Mouse (Mus musculus) forebrain, embryonic 11.5 days (tissue): ENCODE results near the gene Gm29735. TPM values are rescaled to one million over a fixed set of nuclear protein-coding genes. Genes with fewer than 3 reads are reported as not detected.
"Not testable (repeated sequence)": the region's sequence is repeated elsewhere in the genome, so short reads cannot be mapped to it uniquely, and the experiment has no call there.

Experiments used
- ATAC-seq: fragments of 200-750 bp; cut with Nextera tagmentation; replicated peaks from 2 replicates; pipeline ENCODE4 v1.8.0; 2017; ENCODE audit warnings: moderate TSS enrichment; ENCODE audit not compliant: low FRiP score
- DNase-seq: peaks from one replicate; pipeline ENCODE4 v3.0.0-alpha.2; 2017; ENCODE audit warnings: low spot score
- H3K27ac ChIP-seq: fragments of 300-500 bp; sonication (generic); 2 replicates; pipeline ENCODE4 v1.5.1; 2014; ENCODE audit warnings: low read depth, low read length
- H3K27me3 ChIP-seq: fragments of 300-500 bp; sonication (generic); 2 replicates; pipeline ENCODE4 v1.6.1; 2014; ENCODE audit warnings: mild to moderate bottlenecking, low read length, mixed read lengths; ENCODE audit not compliant: control insufficient read depth, insufficient read depth
- H3K36me3 ChIP-seq: fragments of 300-500 bp; sonication (generic); 2 replicates; pipeline ENCODE4 v1.6.1; 2014; ENCODE audit warnings: mild to moderate bottlenecking, low read length, moderate library complexity, mixed read lengths; ENCODE audit not compliant: control insufficient read depth, insufficient read depth
- H3K4me1 ChIP-seq: fragments of 300-500 bp; sonication (generic); replicated peaks from 2 replicates; pipeline ENCODE4 v1.6.1; 2014; ENCODE audit warnings: low read length, mixed read lengths; ENCODE audit not compliant: control insufficient read depth, insufficient read depth
- H3K4me2 ChIP-seq: fragments of 300-500 bp; sonication (generic); 2 replicates; pipeline ENCODE4 v1.6.1; 2014; ENCODE audit warnings: low read depth, mild to moderate bottlenecking, low read length, moderate library complexity, mixed read lengths; ENCODE audit not compliant: severe bottlenecking
- H3K4me3 ChIP-seq: fragments of 300-500 bp; sonication (generic); 2 replicates; pipeline ENCODE4 v1.5.1; 2014; ENCODE audit warnings: low read depth, low read length
- H3K9ac ChIP-seq: fragments of 300-500 bp; sonication (generic); 2 replicates; pipeline ENCODE4 v1.6.1; 2014; ENCODE audit warnings: low read length
- H3K9me3 ChIP-seq: fragments of 300-500 bp; sonication (generic); 2 replicates; pipeline ENCODE4 v1.6.1; 2016; ENCODE audit warnings: low read length, mixed read lengths; ENCODE audit not compliant: control insufficient read depth
- WGBS: fragments of 180-500 bp; shearing (Covaris S2); extraction: QIAGEN DNeasy Blood & Tissue Kit; methylation state at CpG from one replicate; pipeline ENCODE4 v1.1.7; 2014; 5-methylcytosine and 5-hydroxymethylcytosine counted together
- polyA plus RNA-seq: library from polyadenylated mRNA; unstranded; fragments of >200 nt; fragmentation: Nextera tagmentation; extraction: Ambion mirVana; gene quantifications from 2 replicates; pipeline ENCODE4 v1.2.1, GENCODE M21; 2014

Gene Gm29735
- polyA plus RNA-seq, 1 experiment from 2014 or later: not detected

DNA sequence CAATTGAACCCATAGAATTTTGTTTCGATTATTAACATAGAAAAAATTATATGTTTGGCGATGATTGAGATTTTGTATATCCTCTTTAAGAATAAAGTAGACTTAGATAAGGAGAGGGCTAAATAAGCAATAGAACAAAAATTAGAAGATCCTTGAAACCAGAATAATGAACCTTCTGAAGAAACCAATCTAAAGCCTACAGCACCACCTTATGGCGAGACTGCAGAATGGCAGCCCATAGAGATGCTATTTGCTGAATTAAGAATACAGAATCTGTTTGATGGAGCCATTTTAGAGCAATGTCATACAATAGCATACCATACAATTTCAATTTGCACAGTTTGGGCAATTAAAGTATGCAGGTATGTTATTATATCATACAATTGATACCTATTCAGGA lies 12.9 kb upstream of the Gm29735 start:
- no peak for DNase-seq
- WGBS: 47% methylated on average over 3 of the region's 3 CpGs
- no peak overlapping the region for H3K9ac ChIP-seq
- no peak overlapping the region for H3K27ac ChIP-seq
- H3K9me3 ChIP-seq: no peaks in the 10 kb centered on the region
- no peak overlapping the region for H3K4me2 ChIP-seq
- no peaks in the 10 kb centered on the region for H3K4me1 ChIP-seq
- H3K27me3 ChIP-seq: no peaks in the 10 kb centered on the region
- no peak overlapping the region for H3K4me3 ChIP-seq
- no peaks in the 10 kb centered on the region for H3K36me3 ChIP-seq
- ATAC-seq: no peak

DNA sequence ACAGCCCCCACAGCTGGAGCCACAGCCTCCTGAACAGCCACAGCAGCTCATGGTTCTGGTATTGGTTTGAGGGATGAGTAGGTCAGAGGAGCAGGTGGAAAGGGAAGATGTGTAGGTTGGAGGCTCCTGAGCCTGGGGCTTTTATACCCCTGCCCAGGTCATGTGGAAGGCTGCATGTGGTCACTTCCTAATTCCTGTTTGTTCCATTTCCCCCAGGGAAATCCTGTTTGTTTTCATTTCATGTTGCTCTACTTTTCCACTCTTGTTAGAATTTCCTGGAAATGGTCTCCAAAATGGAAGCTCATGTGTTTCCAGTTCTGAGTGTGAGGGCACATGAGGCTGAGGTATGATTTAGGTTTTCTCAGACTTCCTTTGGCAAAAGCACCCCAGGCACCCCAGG lies 8.7 kb upstream of the Gm29735 start, which contains the start of gene Gm4553:
Gene Gm4553, minus strand, starts transcription at position 101 of the 400 bp plus-strand sequence.
- H3K9me3 ChIP-seq, H3K4me3 ChIP-seq, H3K27me3 ChIP-seq, H3K9ac ChIP-seq, H3K27ac ChIP-seq, H3K4me1 ChIP-seq, H3K36me3 ChIP-seq, DNase-seq, H3K4me2 ChIP-seq, ATAC-seq: not testable (repeated sequence)

DNA sequence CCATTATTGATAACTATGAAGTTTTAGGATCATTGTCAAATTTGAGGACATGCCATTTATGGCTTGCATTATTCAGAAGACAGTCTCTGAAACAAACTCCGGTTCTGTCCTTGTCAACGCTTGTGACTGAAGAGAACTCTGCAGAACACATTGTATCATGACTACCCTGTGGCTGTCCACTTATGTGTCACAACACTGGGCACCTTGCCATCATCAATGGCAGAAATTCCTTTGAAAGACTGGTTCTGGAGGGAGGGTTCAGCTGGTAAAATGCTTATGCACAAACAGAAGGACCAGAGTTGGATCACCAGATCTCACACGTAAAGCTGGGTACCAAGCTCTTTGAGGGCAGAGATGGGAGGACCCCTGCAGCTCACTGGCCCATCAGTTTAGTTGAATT lies 2.5 kb upstream of the Gm29735 start:
- WGBS: 98% methylated on average over 3 of the region's 3 CpGs
- Histone ChIP-seq H3K9me3 (no peaks in the 10 kb centered on the region), H3K9ac (no peak overlapping the region)

DNA sequence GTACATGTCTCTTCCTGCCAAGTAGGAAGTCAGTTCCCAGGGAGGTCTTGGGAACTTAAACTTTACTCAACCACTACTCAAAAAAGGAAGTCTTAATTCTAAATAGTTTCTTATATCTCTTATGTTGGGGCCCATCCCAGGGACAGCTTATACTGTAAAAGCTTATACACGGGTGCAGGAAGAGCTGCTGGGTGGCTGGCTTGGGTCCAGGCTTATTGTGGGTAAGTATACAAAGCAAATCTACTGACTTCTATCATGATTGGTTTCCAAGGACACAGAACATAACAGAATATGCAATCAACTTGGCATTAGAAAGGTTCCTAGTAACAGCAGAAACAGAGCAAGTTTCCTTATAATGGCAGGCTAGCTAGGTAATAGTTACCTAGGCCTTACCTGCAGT lies 1.6 kb downstream of the Gm29735 start:
- Histone ChIP-seq H3K4me3 (no peak overlapping the region), H3K9ac (no peak overlapping the region), H3K9me3 (no peaks in the 10 kb centered on the region), H3K4me1 (no peaks in the 10 kb centered on the region), H3K27ac (no peak overlapping the region), H3K4me2 (no peak overlapping the region), H3K27me3 (no peaks in the 10 kb centered on the region), H3K36me3 (no peaks in the 10 kb centered on the region)
- ATAC-seq: no peak
- DNase-seq: no peak
- 77% methylated on average over 1 of the region's 1 CpGs for WGBS

More for the DNA sequence above, 2.5 kb upstream of the Gm29735 start:
- no peak overlapping the region for H3K4me2 ChIP-seq
- no peak for ATAC-seq
- H3K4me1 ChIP-seq: no peaks in the 10 kb centered on the region
- no peaks in the 10 kb centered on the region for H3K27me3 ChIP-seq
- H3K36me3 ChIP-seq: no peaks in the 10 kb centered on the region
- no peak for DNase-seq
- H3K27ac ChIP-seq: no peak overlapping the region
- no peak overlapping the region for H3K4me3 ChIP-seq

DNA sequence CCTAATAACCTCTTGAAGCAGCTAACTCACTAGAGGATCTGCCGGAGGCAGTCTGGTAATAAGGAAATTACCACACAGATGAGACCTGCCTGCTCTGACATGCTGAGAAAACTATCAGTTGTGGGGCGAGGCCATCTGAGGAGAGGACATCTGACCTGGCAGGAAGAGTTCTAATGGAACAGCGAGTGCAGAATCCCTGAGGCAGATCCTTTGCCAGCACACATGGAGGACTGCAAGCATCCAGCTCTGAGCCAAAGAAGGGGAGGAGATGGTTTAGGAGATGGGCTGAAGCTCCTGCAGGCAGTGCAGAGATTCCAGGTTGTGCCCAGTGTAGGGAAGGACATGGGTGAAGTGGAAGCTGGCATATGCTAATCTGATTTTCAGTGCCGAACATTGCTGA lies 4.7 kb downstream of the Gm29735 start:
- no peak for DNase-seq

DNA sequence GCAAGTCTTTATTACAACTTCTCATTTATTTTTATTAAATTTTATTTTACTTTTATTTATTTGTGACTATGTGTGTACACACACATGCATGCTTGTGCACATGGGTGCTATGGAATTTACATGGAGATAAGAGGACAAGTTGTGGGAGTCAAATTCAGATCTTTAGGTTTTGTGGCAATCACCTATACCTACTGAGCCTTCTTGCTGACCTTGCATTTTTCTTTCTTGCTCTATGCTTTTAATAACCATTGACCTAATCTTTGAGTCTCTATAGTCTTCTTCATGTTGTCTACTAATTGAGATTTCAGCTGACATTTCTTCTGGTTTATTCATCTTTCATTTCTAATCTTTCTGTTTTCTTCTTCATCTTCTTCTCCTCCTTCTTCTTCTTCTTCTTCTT lies 8.3 kb downstream of the Gm29735 start:
- DNase-seq (no peak), ATAC-seq (no peak)
- Histone ChIP-seq H3K27me3 (no peaks in the 10 kb centered on the region), H3K4me2 (no peak overlapping the region), H3K4me3 (no peak overlapping the region), H3K9ac (no peak overlapping the region), H3K27ac (no peak overlapping the region), H3K9me3 (no peaks in the 10 kb centered on the region), H3K4me1 (no peaks in the 10 kb centered on the region), H3K36me3 (no peaks in the 10 kb centered on the region)

More for the DNA sequence above, 4.7 kb downstream of the Gm29735 start:
- no peak overlapping the region for H3K9ac ChIP-seq
- no peak overlapping the region for H3K4me3 ChIP-seq
- no peak for ATAC-seq
- H3K9me3 ChIP-seq: no peaks in the 10 kb centered on the region
- no peaks in the 10 kb centered on the region for H3K36me3 ChIP-seq
- H3K4me1 ChIP-seq: no peaks in the 10 kb centered on the region
- no peak overlapping the region for H3K27ac ChIP-seq
- 85% methylated on average over 4 of the region's 4 CpGs for WGBS
- H3K4me2 ChIP-seq: no peak overlapping the region
- no peaks in the 10 kb centered on the region for H3K27me3 ChIP-seq

DNA sequence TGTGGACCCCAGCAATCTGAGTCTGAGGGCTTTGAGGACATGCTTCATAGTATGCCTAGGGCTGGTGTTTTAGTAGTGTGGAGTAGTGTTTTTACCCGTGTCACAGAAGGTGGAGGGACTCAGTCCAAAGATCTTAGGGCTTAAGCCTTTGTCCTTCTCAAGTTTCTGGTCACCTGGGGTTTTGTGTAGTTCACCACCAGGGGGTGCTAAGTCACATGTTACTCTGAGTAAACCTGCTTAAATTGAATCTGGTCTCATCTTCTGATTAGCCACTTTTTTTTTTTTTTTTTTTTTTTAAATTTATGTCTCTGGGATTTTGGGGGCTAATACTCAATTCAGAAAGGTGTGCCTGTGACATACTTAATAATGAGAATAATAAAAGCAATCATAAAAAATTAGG lies 10.9 kb downstream of the Gm29735 start:
- no peaks in the 10 kb centered on the region for H3K36me3 ChIP-seq
- no peak overlapping the region for H3K4me2 ChIP-seq
- H3K27me3 ChIP-seq: no peaks in the 10 kb centered on the region
- DNase-seq (peak; percentile 65), ATAC-seq (no peak)
- no peak overlapping the region for H3K9ac ChIP-seq
- no peaks in the 10 kb centered on the region for H3K9me3 ChIP-seq
- H3K27ac ChIP-seq: no peak overlapping the region
- no peaks in the 10 kb centered on the region for H3K4me1 ChIP-seq
- WGBS: 11% methylated on average over 1 of the region's 1 CpGs
- no peak overlapping the region for H3K4me3 ChIP-seq

DNA sequence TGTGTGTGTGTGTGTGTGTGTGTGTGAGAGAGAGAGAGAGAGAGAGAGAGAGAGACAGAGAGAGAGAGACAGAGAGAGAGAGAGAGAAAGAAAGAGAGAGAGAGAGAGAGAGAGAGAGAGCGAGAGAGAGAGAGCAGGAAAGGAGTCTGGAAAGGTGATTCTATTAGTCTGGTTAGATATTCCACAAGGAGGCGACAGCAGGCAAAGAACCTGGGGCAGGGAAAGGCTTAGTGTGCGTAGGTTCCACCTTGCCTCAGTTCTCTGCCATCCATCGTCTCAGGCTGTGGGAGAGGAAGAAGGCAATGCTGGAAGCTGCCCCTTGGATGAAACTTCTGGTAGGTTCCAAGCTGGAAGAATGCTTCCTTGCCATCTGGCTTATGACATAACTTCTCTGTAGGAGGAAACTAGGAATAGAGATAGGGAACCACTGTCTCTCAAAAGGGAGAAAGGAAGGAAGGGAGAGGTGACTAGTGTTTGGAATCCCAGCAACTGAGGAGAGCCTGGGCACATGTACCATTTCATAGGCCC lies 11.4 kb downstream of the Gm29735 start:
- DNase-seq (no peak), ATAC-seq (no peak)
- no peak overlapping the region for H3K4me3 ChIP-seq
- H3K27me3 ChIP-seq: no peaks in the 10 kb centered on the region
- WGBS: 49% methylated on average over 4 of the region's 4 CpGs
- H3K4me2 ChIP-seq: no peak overlapping the region
- H3K4me1 ChIP-seq: no peaks in the 10 kb centered on the region
- H3K27ac ChIP-seq: no peak overlapping the region
- H3K9ac ChIP-seq: no peak overlapping the region
- H3K36me3 ChIP-seq: no peaks in the 10 kb centered on the region
- H3K9me3 ChIP-seq: no peaks in the 10 kb centered on the region

DNA sequence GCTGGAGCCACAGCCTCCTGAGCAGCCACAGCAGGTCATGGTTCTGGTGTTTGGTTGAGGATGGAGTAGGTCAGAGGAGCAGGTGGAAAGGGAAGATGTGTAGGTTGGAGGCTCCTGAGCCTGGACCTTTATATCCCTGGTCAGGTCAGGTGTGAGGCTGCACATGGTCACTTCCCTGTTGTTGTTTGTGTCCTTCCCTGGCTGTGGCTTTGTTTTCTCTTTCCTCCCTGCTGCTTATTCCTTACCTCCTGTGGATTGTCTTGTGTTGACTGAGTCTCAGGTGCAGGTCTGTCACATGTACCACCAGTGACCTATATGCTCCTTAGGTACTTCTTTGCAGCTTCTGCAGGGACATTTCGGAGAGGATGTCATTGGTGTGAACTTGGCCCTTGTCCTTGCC lies 12.4 kb downstream of the Gm29735 start, which contains the start of gene Gm45337:
Gene Gm45337, minus strand, starts transcription at position 101 of the 400 bp plus-strand sequence.
- Histone ChIP-seq H3K27me3 (no peaks in the 10 kb centered on the region), H3K4me3 (no peak within 1 kb of the TSS), H3K9me3 (no peaks in the 10 kb centered on the region), H3K36me3 (no peaks in the 10 kb centered on the region), H3K4me2 (no peak within 1 kb of the TSS), H3K4me1 (no peaks in the 10 kb centered on the region), H3K9ac (no peak within 1 kb of the TSS), H3K27ac (no peak within 1 kb of the TSS)
- WGBS: 76% methylated on average over 1 of the region's 1 CpGs
- DNase-seq (no peak), ATAC-seq (no peak)
